8 mouse cellular contexts compared by ENCODE assay signal in genomic region chr2:157424126-157424903, GRCm38 (mm10). TPM values are rescaled to one million over a fixed set of nuclear protein-coding genes. Genes with fewer than 3 reads are reported as not detected.
A peak's percentile ranks its signal among the peaks of the same experiment; 100 is the strongest.
DNase-seq lines count a peak whose midpoint lies in the region; ATAC-seq and TF ChIP-seq lines count a peak whose summit lies in the region.

No protein-coding gene starts in this region.

- H3K4me1 ChIP-seq in lung, embryonic 14.5 days (ENCODE audit: insufficient read depth) = peaks cover 17% of the 10 kb centered on the region; the same call in 1 of the 2 replicates
- peaks cover 18% of the 10 kb centered on the region for H3K4me1 ChIP-seq in embryonic facial prominence, embryonic 14.5 days (ENCODE audit: control insufficient read depth, insufficient read depth, low read length)
- peaks cover 56% of the 10 kb centered on the region for H3K4me1 ChIP-seq in hindbrain, embryonic 12.5 days
- H3K4me1 ChIP-seq in liver, embryonic 11.5 days (replicated peaks; ENCODE audit: control insufficient read depth, insufficient read depth, low read length) = peaks cover 15% of the 10 kb centered on the region
- peaks cover 44% of the 10 kb centered on the region for H3K4me1 ChIP-seq in neural tube, embryonic 14.5 days (ENCODE audit: control insufficient read depth, insufficient read depth, low read length)

- H3K27me3 ChIP-seq in lung, embryonic 14.5 days (ENCODE audit: insufficient read depth, low read length) = no peaks in the 10 kb centered on the region
- H3K27me3 ChIP-seq in embryonic facial prominence, embryonic 14.5 days (replicated peaks; ENCODE audit: control insufficient read depth, insufficient read depth, low read length) = no peaks in the 10 kb centered on the region
- no peaks in the 10 kb centered on the region for H3K27me3 ChIP-seq in hindbrain, embryonic 12.5 days
- peaks cover 16% of the 10 kb centered on the region for H3K27me3 ChIP-seq in liver, embryonic 11.5 days (replicated peaks; ENCODE audit: control insufficient read depth, insufficient read depth, low read length)
- no peaks in the 10 kb centered on the region for H3K27me3 ChIP-seq in neural tube, embryonic 14.5 days (ENCODE audit: control insufficient read depth, insufficient read depth, low read length)

- peak; percentile 54 for DNase-seq in lung, embryonic 14.5 days
- DNase-seq in lung, postnatal 25 days (ENCODE audit: low spot score) = no peak
- DNase-seq in adipocyte (ENCODE audit: low spot score) = peak; percentile 21
- DNase-seq in embryonic facial prominence, embryonic 14.5 days (ENCODE audit: low spot score) = no peak
- DNase-seq in liver, embryonic 11.5 days (ENCODE audit: low spot score) = no peak
- no peak for DNase-seq in left cerebral cortex, adult 8-10 months (ENCODE audit: low spot score in 2 of 2)

- peaks cover 7% of the 10 kb centered on the region for H3K36me3 ChIP-seq in lung, embryonic 14.5 days (ENCODE audit: insufficient read depth)
- H3K36me3 ChIP-seq in embryonic facial prominence, embryonic 14.5 days (ENCODE audit: control insufficient read depth, insufficient read depth, low read length) = peaks cover 16% of the 10 kb centered on the region; the same call in 1 of the 2 replicates
- peaks cover 9% of the 10 kb centered on the region; the same call in 1 of the 2 replicates for H3K36me3 ChIP-seq in hindbrain, embryonic 12.5 days
- H3K36me3 ChIP-seq in liver, embryonic 11.5 days (ENCODE audit: control insufficient read depth, insufficient read depth, low read length) = no peaks in the 10 kb centered on the region
- H3K36me3 ChIP-seq in neural tube, embryonic 14.5 days (ENCODE audit: control insufficient read depth, insufficient read depth, low read length) = 0 out of 2 replicates have a peak, but pooled peaks cover 5% of the 10 kb centered on the region

- H3K4me3 ChIP-seq in lung, embryonic 14.5 days (ENCODE audit: low read depth, low read length) = peak overlapping the region; percentile 85
- H3K4me3 ChIP-seq in embryonic facial prominence, embryonic 14.5 days (ENCODE audit: low read depth, low read length) = peak overlapping the region; percentile 89
- peak overlapping the region; percentile 84 for H3K4me3 ChIP-seq in hindbrain, embryonic 12.5 days
- peak overlapping the region; percentile 71 for H3K4me3 ChIP-seq in liver, embryonic 11.5 days (ENCODE audit: low read depth, low read length)
- peak overlapping the region; percentile 86 for H3K4me3 ChIP-seq in neural tube, embryonic 14.5 days (ENCODE audit: low read depth, low read length)

- H3K9me3 ChIP-seq in lung, embryonic 14.5 days (ENCODE audit: low read depth, low read length) = no peaks in the 10 kb centered on the region
- no peaks in the 10 kb centered on the region for H3K9me3 ChIP-seq in embryonic facial prominence, embryonic 14.5 days (ENCODE audit: control insufficient read depth, low read length)
- no peaks in the 10 kb centered on the region for H3K9me3 ChIP-seq in hindbrain, embryonic 12.5 days (replicated peaks)
- no peaks in the 10 kb centered on the region for H3K9me3 ChIP-seq in liver, embryonic 11.5 days (ENCODE audit: control insufficient read depth, low read length)
- H3K9me3 ChIP-seq in neural tube, embryonic 14.5 days (ENCODE audit: control insufficient read depth, low read length) = no peaks in the 10 kb centered on the region

- TF ChIP-seq CTCF in lung, embryonic 14.5 days (IDR thresholded peaks at IDR 0.05; ENCODE audit: low read depth) = no peak

- peak overlapping the region; percentile 99 for H3K9ac ChIP-seq in lung, embryonic 14.5 days
- H3K9ac ChIP-seq in embryonic facial prominence, embryonic 14.5 days (ENCODE audit: low read depth, low read length) = peak overlapping the region; percentile 97
- peak overlapping the region; percentile 98 for H3K9ac ChIP-seq in hindbrain, embryonic 12.5 days
- peak overlapping the region; percentile 84 for H3K9ac ChIP-seq in liver, embryonic 11.5 days (ENCODE audit: low read depth, low read length)
- peak overlapping the region; percentile 99 for H3K9ac ChIP-seq in neural tube, embryonic 14.5 days (replicated peaks; ENCODE audit: low read depth, low read length)

- peak overlapping the region; percentile 77 for H3K4me2 ChIP-seq in lung, embryonic 14.5 days
- H3K4me2 ChIP-seq in embryonic facial prominence, embryonic 14.5 days (ENCODE audit: low read depth, low read length) = peak overlapping the region; percentile 89
- H3K4me2 ChIP-seq in hindbrain, embryonic 12.5 days (replicated peaks) = peak overlapping the region; percentile 84
- H3K4me2 ChIP-seq in liver, embryonic 11.5 days = peak overlapping the region; percentile 81
- peak overlapping the region; percentile 93 for H3K4me2 ChIP-seq in neural tube, embryonic 14.5 days (ENCODE audit: low read depth, low read length)

- H3K27ac ChIP-seq in lung, embryonic 14.5 days (ENCODE audit: low read depth) = peak overlapping the region; percentile 96
- peak overlapping the region; percentile 94 for H3K27ac ChIP-seq in embryonic facial prominence, embryonic 14.5 days (replicated peaks; ENCODE audit: low read depth, low read length)
- H3K27ac ChIP-seq in hindbrain, embryonic 12.5 days = peak overlapping the region; percentile 92
- peak overlapping the region; percentile 77 for H3K27ac ChIP-seq in liver, embryonic 11.5 days (ENCODE audit: low read depth, low read length)
- peak overlapping the region; percentile 89 for H3K27ac ChIP-seq in neural tube, embryonic 14.5 days (ENCODE audit: low read depth, low read length)

- under 1% methylated on average over 62 of the region's 98 CpGs for WGBS in lung, embryonic 14.5 days
- WGBS in embryonic facial prominence, embryonic 14.5 days = 14% methylated on average over 13 of the region's 98 CpGs
- 1% methylated on average over 51 of the region's 98 CpGs for WGBS in hindbrain, embryonic 12.5 days
- 4% methylated on average over 75 of the region's 98 CpGs for WGBS in liver, embryonic 11.5 days
- WGBS in neural tube, embryonic 14.5 days = under 1% methylated on average over 36 of the region's 98 CpGs

- no peak for ATAC-seq in lung, embryonic 14.5 days (ENCODE audit: insufficient read depth)
- no peak; the same call in 1 of the 2 replicates for ATAC-seq in embryonic facial prominence, embryonic 14.5 days (ENCODE audit: low read depth)
- 0 out of 2 replicates have a peak, but pooled peaks have one; percentile 37 for ATAC-seq in hindbrain, embryonic 12.5 days (ENCODE audit: low FRiP score)
- no peak for ATAC-seq in liver, embryonic 11.5 days (replicated peaks; ENCODE audit: low FRiP score)
- no peak for ATAC-seq in neural tube, embryonic 14.5 days (ENCODE audit: low read depth)

RNA-seq across cellular contexts. Expression of gene Src, which starts 6.1 kb away (rescaled TPM):
- polyA plus RNA-seq in lung, embryonic 14.5 days (2014; fragmentation: Nextera tagmentation; extraction: Ambion mirVana) = 16.4 and 18.9 TPM in 2 replicates
- 12.6 and 16.2 TPM in 2 replicates for polyA plus RNA-seq in embryonic facial prominence, embryonic 14.5 days (2014; fragmentation: Nextera tagmentation; extraction: Ambion mirVana)
- polyA plus RNA-seq in hindbrain, embryonic 12.5 days (2016; fragmentation: Nextera tagmentation; extraction: Ambion mirVana) = 33.6 and 35.1 TPM in 2 replicates
- polyA plus RNA-seq in liver, embryonic 11.5 days (2014; fragmentation: Nextera tagmentation; extraction: Ambion mirVana) = 4.4 and 4.8 TPM in 2 replicates
- polyA plus RNA-seq in neural tube, embryonic 14.5 days (2014; fragmentation: Nextera tagmentation; extraction: Ambion mirVana) = 19.3 and 23.9 TPM in 2 replicates
- 100 to 1,000 TPM; 107 to 122 (median 115) TPM for total RNA-seq in left cerebral cortex, adult 8-10 months (2022)

RNA-seq across cellular contexts. Expression of gene Manbal, which starts 56.9 kb away (rescaled TPM):
- 38.7 and 42.6 TPM in 2 replicates for polyA plus RNA-seq in lung, embryonic 14.5 days (2014; fragmentation: Nextera tagmentation; extraction: Ambion mirVana)
- 39.7 and 43.3 TPM in 2 replicates for polyA plus RNA-seq in embryonic facial prominence, embryonic 14.5 days (2014; fragmentation: Nextera tagmentation; extraction: Ambion mirVana)
- polyA plus RNA-seq in hindbrain, embryonic 12.5 days (2016; fragmentation: Nextera tagmentation; extraction: Ambion mirVana) = 72.4 and 73.9 TPM in 2 replicates
- 21.2 and 23.0 TPM in 2 replicates for polyA plus RNA-seq in liver, embryonic 11.5 days (2014; fragmentation: Nextera tagmentation; extraction: Ambion mirVana)
- polyA plus RNA-seq in neural tube, embryonic 14.5 days (2014; fragmentation: Nextera tagmentation; extraction: Ambion mirVana) = 51.5 and 58.5 TPM in 2 replicates
- total RNA-seq in left cerebral cortex, adult 8-10 months (2022) = 10 to 100 TPM; 60.3 to 66.1 (median 63.8) TPM

Comparison
In these comparisons a context has a peak if more than half of its experiments do, and no peak if none do; other contexts are left out.
1. DNase-seq: peak in lung, embryonic 14.5 days (single experiment) and adipocyte (single experiment); none in lung, postnatal 25 days (single experiment), embryonic facial prominence, embryonic 14.5 days (single experiment), liver, embryonic 11.5 days (single experiment) and left cerebral cortex, adult 8-10 months (0 of 2).
2. Peak in every context shown above with its lines, with median percentiles within 50 percentile points of each other: H3K27ac ChIP-seq, H3K4me2 ChIP-seq, H3K4me3 ChIP-seq and H3K9ac ChIP-seq.